Mouse (Mus musculus) embryonic facial prominence, embryonic 10.5 days (tissue): ENCODE data around the gene Cypt1. TPM values are rescaled to one million over a fixed set of nuclear protein-coding genes. Genes with fewer than 3 reads are reported as not detected.

ENCODE experiments used
- DNase-seq: peaks from one replicate; pipeline ENCODE4 v3.0.0-alpha.2; 2017; ENCODE audit warnings: low spot score
- H3K27ac ChIP-seq: fragments of 300-500 bp; sonication (generic); replicated peaks from 2 replicates; pipeline ENCODE4 v1.5.1; 2016; ENCODE audit warnings: mild to moderate bottlenecking
- H3K27me3 ChIP-seq: fragments of 300-500 bp; sonication (generic); replicated peaks from 2 replicates; pipeline ENCODE4 v1.6.1; 2016; ENCODE audit warnings: low read depth, mild to moderate bottlenecking; ENCODE audit not compliant: poor library complexity, severe bottlenecking
- H3K36me3 ChIP-seq: fragments of 300-500 bp; sonication (generic); replicated peaks from 2 replicates; pipeline ENCODE4 v1.6.1; 2016; ENCODE audit warnings: mild to moderate bottlenecking, moderate library complexity
- H3K4me1 ChIP-seq: fragments of 300-500 bp; sonication (generic); 2 replicates; pipeline ENCODE4 v1.6.1; 2016
- H3K4me3 ChIP-seq: fragments of 300-500 bp; sonication (generic); 2 replicates; pipeline ENCODE4 v1.5.1; 2016; ENCODE audit warnings: mild to moderate bottlenecking, moderate library complexity
- H3K9me3 ChIP-seq: fragments of 300-500 bp; sonication (generic); 2 replicates; pipeline ENCODE4 v1.6.1; 2016; ENCODE audit warnings: mild to moderate bottlenecking
- WGBS: fragments of 180-500 bp; shearing (Covaris S2); methylation state at CpG from one replicate; pipeline ENCODE4 v1.1.7; 2016; 5-methylcytosine and 5-hydroxymethylcytosine counted together
- polyA plus RNA-seq: library from polyadenylated mRNA; unstranded; fragments of >200 nt; fragmentation: Nextera tagmentation; extraction: Ambion mirVana; gene quantifications from 2 replicates; pipeline ENCODE4 v1.2.1, GENCODE M21; 2016

Gene Cypt1
- polyA plus RNA-seq = not detected in 2 replicates

DNA sequence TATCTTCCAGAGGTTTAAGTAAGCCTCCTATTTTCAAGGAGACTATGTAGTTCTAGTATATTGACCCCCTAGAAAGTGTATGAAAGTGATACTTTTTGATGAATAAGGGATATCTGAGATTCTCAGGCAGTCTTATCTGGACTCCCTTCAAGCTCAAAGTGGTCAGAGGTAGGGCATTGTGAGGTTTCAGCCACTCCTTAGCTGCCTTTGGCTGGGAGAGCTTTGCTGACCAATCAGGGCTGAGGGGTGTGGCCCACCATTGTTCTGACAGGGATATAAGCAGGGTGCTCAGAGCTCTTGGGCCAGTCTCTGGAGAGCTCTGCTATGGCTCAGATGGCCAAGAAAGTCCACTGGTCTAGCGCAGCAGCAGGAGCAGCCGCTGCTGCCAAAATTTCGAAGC, at the start of gene Cypt1:
Gene Cypt1, plus strand, starts transcription at position 301 of the 400 bp plus-strand sequence.
- DNase-seq = no peak
- 92% methylated on average over 3 of the region's 3 CpGs for WGBS
- no peak within 1 kb of the TSS for H3K27ac ChIP-seq
- H3K27me3 ChIP-seq = no peaks in the 10 kb centered on the region
- no peaks in the 10 kb centered on the region for H3K4me1 ChIP-seq
- no peaks in the 10 kb centered on the region for H3K36me3 ChIP-seq
- no peaks in the 10 kb centered on the region for H3K9me3 ChIP-seq
- H3K4me3 ChIP-seq = no peak within 1 kb of the TSS

DNA sequence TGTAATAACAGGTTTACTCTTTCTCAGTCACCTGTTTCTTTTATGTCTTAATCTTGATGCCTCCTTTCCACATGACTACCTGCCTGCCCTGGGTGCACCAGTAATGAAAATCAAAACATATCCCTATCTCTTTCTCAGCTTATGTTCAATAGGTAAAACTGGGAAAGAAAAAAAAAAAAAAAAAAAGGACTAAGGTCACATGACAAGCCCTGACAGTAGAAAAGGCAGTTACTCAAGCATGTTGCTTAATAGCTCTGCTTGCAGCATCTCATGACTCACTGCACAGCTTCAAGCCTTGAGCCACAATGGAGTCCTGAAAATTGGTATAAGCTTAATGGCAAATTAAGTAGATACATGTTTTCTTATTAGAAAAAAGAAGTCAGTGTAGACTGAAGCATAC, 24.1 kb downstream of the Cypt1 start:
- H3K4me1 ChIP-seq = no peaks in the 10 kb centered on the region
- no peaks in the 10 kb centered on the region for H3K9me3 ChIP-seq
- DNase-seq = no peak
- H3K4me3 ChIP-seq = no peak overlapping the region
- no peaks in the 10 kb centered on the region for H3K27me3 ChIP-seq
- H3K36me3 ChIP-seq = no peaks in the 10 kb centered on the region
- no peak overlapping the region for H3K27ac ChIP-seq

DNA sequence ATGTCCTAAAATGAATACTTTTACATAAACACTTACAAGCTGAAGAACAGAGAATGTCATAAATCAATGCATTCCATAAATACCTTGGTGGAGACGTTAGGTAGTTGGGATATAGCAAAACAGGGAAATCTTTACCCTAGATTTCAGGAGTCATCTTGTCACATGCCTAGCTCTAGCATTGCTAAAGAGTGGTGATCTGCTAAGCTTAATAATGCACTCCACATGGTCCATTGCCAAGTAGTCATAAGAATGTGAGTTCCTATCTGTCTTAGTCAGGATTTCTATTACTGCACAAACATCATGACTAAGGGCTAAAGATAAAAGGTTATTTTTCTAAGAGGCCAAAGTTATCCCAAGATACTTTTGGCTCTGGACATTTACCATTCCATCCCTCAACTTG, 34.4 kb downstream of the Cypt1 start:
- DNase-seq = no peak
- Histone ChIP-seq H3K4me1 (no peaks in the 10 kb centered on the region), H3K4me3 (no peak overlapping the region), H3K36me3 (no peaks in the 10 kb centered on the region), H3K9me3 (no peaks in the 10 kb centered on the region), H3K27ac (no peak overlapping the region), H3K27me3 (no peaks in the 10 kb centered on the region)
- 88% methylated on average over 1 of the region's 1 CpGs for WGBS

DNA sequence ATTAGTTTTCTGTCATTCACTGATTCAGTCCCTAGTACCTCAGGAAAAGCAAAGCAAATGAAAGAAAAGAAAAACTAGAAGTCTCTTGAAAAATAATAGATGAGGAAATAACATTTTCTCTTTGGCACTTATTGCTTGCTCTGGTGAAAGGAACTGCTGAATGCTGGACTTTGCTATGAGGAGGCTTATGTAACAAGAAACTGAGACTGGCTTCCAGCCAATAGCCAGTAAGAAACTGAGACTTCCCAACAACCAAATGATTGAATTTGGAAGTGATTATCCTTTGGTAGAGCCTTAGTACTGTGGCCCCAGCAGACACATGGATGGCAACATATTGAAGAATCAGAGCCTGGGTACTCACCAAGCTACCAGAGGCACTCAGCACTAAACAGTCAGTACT, 35.8 kb downstream of the Cypt1 start:
- Histone ChIP-seq H3K4me3 (no peak overlapping the region), H3K27me3 (no peaks in the 10 kb centered on the region), H3K9me3 (no peaks in the 10 kb centered on the region), H3K36me3 (no peaks in the 10 kb centered on the region), H3K4me1 (no peaks in the 10 kb centered on the region), H3K27ac (no peak overlapping the region)
- no peak for DNase-seq

Other genes starting within 250 kb of the Cypt1 start
- 15.1 and 16.4 TPM in 2 replicates for gene Maoa, start 96.8 kb downstream of the Cypt1 start, polyA plus RNA-seq